Mouse (Mus musculus): ENCODE data around the gene Rbms2.

- no peak for TF ChIP-seq CEBPB (IDR thresholded peaks at IDR 0.05; ENCODE audit: insufficient read depth, poor library complexity, severe bottlenecking)
- TF ChIP-seq USF1 (IDR thresholded peaks at IDR 0.05; ENCODE audit: low read depth) = no peak
- no peak for TF ChIP-seq E2F4 (IDR thresholded peaks at IDR 0.05; ENCODE audit: insufficient read depth)
These were observed 24.8 kb upstream of the Rbms2 start for GRCm38 (mm10) chr10:128204941-128205340.
